Mouse (Mus musculus) liver, adult (tissue): ENCODE measurements around the gene Vwa8.
A peak's percentile ranks its signal among the peaks of the same experiment; 100 is the strongest.

Experiments
- GATA4 ChIP-seq: IDR thresholded peaks from 2 replicates; pipeline ENCODE4 v1.6.1; 2014; ENCODE audit warnings: mild to moderate bottlenecking, low read length; ENCODE audit not compliant: insufficient replicate concordance

Gene Vwa8

DNA sequence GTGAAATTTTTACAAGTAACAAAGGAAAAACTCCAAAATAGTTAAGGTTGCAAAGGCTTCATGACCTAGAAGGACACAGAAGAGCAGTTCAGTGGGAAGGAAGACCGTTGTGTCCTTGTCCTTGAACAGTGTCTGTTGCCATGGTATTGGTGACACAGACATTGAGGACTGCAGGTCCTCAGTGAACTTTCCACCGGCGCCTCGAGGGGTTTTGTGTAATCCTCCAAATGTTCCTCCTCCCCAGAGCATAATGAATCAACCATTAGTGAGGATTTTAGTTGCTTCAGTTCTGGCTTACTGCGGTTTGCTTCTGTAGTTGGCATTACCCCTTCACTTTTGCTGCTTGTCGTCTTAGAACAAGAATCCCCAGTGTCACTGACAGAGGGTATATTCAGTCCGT is 172.9 kb downstream of the Vwa8 start:
- TF ChIP-seq GATA4: no peak

DNA sequence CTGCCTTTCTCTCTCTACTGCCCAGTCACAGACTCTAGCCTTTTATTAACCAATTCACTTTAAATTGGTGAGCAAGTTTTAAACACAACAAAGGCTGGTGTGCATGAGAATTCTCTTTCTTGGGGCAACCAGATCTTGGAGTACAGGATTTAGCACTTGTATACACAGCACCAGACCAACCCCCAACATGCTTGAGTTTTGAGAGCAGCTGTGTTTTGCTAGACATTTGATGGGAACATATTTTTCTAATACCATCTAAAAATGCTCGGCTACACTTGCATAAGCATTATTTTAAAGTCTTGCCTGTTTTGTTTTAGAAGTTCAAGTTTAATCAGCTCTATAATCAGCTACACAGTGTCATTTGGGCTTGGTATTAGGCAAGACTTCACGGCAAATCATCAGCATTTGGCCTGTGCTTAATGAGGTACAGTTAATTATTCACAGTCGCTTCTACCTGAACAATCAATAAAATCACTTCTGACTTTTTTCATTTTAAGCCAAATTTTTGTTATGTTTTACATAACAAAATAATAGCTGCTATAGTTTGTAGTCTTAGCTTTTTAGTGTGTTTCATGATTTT is 180.2 kb downstream of the Vwa8 start:
- no peak for TF ChIP-seq GATA4

DNA sequence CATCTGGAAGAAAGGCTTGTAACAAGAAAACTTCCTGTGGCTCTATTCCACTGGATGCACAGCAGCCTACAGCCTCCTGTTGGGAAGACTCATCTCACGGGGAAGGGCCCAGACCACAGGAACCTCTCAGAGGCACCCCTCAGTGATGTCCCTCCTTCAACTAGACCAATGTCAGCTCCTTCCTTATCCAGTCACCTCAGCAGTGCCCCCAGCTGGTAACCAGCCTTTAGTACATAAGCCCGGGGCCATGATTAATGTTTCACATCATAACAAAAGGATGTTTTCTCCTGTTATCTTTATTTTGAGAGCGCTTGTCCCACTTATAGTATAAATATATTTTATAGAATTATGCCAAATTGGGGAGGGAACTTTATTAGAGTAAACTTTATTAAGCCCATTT is 181.9 kb downstream of the Vwa8 start:
- no peak for TF ChIP-seq GATA4

DNA sequence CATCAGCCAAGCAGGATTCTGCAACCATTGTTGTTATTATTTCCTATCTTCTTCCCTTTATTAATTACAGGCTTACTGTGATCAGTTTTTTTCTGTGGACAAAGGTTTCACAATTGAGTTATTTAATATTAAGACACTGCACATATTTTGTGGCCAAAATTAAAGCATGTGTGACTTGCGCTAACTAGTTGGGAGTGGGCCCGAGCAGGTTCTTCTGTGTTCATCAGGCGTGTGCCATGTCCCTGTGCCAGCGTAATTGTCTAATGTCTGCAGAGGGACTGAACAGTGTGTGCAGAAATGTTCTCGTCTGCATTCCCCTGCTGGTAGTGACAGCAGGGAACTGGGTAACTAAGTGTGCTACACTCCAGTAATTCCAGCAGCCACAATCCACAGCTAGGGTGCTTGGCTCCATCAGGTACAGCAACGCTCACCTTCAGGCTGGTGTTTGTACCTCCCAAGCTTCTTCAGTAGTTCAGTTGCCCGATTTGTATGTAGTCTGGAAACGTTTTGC is 182.4 kb downstream of the Vwa8 start:
- TF ChIP-seq GATA4: no peak

DNA sequence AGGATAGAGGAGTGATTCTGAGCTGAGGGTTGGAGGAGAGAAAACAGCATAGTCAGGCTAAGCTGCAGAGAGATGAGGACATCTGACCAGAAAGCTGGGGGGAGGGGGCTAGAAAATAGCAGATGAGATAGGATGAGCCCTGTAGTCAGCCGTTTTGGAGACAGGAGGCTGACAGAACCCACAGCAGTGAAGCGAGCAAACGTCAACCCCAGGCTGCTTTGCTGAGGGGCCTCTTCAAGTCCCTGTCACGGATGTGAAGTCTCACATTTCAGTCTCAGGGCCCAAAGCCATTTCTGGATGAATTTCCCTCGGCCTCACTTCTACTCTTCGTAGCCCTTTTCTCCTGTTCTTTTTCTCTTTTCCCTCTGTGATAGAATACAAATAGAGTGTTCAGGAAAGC is 184.5 kb downstream of the Vwa8 start:
- no peak for TF ChIP-seq GATA4

DNA sequence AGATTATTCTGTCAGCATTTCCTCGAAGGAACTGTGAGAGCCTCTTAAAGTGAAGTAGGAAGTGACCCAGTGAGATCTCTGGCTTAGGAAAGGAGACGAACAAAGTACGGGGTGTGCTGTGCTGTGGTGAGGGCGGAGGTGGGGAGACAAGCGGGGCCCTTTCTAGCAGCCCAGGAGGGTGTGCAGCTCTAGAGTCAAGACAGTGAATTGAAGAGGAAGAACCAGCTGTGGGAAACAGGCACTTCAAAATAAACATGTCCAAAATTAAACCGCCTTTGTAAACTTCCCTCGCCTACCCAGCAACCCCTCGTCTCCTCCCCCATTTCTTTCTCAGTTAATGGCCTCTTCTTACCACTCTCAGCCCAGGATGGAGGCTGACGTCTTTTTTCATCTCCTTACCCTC is 185.7 kb downstream of the Vwa8 start:
- peak; percentile 71 for TF ChIP-seq GATA4

DNA sequence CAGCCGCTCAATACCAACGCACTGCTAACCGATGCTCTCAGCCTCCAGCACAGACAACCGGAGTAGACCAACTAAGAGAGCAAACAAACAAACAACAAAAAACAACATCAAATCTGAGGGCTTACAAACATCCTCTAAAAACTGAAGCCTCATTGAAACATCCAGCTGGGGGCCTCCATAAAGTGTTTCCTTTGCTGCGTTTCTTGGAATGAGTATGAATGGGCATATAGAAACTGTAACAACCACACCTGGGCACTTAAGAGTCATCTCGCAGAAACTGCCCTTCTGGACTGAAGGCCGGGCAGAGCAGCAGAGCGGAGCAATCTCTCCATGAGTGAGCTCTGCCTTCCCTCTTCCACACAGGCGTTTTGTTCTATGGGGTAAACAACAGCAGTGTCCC is 186.7 kb downstream of the Vwa8 start:
- TF ChIP-seq GATA4: no peak

DNA sequence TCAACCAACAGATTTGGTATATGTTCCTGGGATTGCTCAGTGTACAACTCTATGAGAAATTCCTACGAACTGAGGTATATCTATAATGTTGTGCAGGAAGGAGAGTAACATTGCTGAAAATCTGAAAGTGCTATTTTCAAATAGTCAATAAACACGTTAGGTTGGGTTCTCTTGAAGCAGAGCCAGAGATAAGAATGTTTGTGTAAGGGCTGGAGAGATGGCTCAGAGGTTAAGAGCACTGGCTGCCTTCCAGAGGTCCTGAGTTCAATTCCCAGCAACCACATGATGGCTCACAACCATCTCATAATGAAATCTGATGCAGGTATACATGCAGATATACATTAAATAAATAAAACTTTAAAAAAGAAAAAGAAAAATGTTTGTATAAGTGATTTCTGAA is 198.3 kb downstream of the Vwa8 start:
- TF ChIP-seq GATA4: peak; percentile 75; the same call in 1 of the 2 replicates

DNA sequence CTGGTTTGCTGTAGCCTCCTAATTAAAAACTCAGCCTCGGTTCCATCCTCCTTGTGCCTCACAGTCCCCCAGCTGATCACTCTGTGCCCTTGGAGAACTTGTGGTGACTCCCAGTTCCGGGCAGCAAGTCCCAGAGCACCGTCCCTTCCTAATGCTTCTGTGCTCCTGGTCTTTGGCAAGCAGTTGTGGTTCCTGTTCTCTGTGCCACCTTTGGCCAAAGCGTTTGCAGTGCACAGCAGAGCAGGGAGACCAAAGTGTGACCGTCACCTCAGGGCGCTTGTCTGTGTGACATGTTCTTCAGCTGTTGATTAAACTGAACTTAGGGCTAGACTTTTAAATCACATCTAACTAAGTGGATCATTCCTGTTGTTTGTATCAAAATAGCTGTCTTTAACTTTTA is 199.1 kb downstream of the Vwa8 start:
- TF ChIP-seq GATA4: no peak

DNA sequence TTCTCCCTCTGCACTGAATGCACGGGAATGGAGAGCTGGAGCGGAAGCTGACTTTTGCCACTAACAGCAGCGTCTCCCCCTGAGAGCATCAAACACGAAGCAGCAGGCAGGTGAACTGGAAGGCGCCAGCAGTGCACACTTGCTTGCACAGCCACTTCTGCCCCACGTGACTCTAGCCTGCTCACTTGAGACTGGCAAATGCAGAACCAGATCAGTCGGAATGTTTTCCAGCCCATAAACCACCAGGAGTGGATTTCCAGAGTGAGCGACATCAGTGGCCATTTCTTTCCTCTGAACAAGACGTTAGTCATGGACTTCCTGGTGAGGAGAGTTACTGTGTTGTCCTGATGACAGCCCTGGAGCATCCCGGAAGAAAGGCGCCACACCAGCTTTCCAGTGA is 200.7 kb downstream of the Vwa8 start:
- TF ChIP-seq GATA4: no peak

DNA sequence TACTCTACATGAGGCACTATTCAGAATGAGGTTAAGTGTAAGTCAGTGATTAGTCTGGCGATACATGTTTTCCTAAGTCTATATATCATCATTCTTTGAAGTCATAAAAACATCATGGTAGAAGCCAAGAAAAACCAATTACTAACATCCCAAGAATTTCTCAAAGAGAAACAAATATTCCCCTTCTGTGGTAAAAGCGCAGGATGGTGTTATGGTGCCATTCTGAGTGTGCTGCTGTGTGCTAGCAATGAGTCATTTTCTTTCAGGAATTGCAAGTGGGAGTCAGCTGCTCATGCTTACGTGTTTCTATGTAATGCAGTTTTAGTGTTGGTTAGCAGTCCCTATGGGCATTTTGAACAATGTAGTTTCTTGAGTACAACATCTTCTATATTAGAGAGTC is 216.8 kb downstream of the Vwa8 start:
- TF ChIP-seq GATA4: no peak

DNA sequence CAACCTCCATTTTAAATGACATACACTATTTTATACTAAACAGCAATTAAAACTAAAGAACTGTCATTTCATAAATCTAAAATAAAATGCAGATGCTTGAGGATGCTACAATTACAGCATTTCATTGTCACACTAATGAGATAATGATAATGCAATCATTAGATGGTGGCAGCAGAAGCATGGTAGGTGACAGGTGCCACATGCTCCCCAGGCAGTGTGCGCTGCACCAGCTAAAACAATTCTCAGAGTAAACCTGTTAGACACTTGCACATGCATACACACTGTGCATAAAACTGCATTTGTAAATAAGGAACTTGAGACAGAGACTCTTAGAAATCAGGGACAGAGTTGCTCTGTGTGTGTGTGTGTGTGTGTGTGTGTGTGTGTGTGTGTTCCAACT is 220.7 kb downstream of the Vwa8 start:
- no peak for TF ChIP-seq GATA4

DNA sequence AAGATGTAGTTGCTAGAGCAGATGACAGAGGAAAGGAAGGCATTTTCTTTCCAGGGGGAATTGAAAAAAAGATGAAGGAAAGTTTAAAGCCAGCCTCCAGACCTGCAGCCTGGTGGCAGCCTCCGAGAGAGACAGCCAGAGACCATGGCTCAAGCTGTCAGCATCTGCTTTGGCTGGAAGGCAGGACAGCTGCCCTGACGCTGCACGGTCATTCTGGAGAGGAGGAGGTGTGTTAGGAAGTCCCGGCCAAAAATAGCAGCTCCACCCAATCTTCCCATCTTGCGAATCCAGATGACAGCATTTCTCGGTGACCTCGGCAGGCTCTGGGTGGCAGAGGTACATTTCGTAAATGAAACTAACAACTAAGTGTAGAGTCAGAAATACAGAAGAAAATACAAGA is 225.9 kb downstream of the Vwa8 start:
- TF ChIP-seq GATA4: no peak

DNA sequence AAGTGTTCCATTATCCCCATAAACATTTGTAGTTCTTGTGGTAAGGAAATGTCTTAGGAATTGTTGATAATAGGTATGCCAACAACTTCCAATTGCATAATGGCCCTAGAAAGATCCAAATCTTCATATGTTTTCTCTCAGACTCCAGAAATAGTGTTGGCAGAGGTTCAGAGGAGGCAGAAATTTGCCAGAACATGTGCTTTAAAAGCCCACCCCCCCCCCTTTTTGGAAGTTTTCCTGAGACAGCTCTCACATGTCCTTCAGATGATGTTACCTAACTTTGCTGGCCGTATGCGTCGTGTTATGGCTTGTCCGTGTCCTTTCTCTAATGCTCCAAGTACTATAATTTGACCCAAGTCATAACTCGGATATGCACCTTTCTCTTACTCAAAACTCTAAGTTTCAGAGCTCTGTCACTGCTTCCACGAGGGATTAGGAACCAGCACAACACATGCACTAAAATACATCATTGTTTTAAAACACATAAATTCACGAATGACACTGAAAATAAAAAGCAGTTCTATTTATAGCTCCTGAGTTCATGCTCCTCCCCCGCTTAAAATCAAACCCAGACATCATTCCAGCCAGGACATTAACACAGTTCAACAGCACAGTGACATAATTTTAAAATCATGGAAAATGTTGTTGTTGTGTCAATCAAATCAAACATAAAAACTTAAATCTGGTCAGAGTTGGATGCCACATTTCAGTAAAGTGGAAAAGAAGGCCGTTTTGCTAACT is 227.9 kb downstream of the Vwa8 start:
- no peak for TF ChIP-seq GATA4

DNA sequence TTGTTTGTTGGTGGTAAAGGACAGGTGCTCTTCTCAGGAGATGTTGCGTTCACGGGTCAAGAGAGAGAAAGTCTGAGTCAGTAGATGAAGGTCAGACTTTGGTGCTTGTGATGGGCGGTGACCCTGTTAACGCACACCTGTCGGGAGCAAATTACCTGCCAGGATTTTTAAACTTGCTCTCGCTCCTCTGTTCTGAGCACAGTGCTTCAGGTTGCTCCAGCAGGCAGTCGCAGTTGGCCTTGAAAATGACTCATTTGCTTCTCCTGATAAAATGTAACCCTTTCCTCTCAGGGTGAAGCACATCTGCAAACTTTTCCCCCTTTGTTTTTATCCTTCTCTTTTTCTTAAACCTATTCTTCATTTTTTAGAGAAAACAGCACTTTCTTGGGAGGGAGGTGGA is 234.7 kb downstream of the Vwa8 start:
- no peak for TF ChIP-seq GATA4

DNA sequence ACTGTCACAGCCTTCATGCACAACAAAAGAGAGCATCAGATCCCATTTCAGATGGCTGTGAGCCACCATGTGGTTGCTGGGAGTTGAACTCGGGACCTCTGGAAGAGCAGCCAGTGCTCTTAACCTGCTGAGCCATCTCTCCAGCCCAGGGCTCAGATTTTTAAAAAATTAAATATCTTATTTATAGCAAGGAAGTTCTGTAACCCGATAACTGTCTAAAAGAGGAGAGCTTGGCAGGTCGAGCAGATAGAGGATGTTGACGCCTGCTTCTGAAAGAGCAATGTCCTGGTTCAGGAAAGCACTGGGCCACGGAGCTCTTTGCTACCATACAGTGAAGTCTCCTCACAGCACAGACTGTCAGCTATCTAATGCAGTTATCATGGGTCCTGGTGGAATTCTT is 237.2 kb downstream of the Vwa8 start:
- no peak for TF ChIP-seq GATA4

DNA sequence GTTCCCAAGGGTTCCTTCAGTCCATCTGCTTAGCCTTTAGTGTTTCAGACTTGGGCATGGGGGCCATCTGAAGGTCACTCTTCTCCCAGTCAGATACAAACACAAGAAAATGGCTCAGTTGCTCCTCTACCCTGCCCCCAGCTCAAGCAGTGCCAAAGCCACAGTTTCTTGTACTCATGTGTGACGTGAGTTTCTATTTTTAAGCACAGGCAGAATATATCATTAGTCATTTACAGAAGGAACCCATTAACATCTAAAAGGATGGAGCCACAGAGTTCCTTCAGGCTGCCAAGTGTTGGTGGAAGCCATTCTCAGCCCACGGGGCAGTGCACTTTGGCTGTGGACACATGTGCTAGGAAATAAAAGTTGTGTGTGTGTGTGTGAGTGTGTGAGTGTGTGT is 240.6 kb downstream of the Vwa8 start:
- TF ChIP-seq GATA4: no peak; the same call in 1 of the 2 replicates
